Mouse (Mus musculus) adrenal gland, adult 2 months (tissue): ENCODE results near the gene Fam81a. TPM values are rescaled to one million over a fixed set of nuclear protein-coding genes. Genes with fewer than 3 reads are reported as not detected.

ENCODE experiments used
- DNase-seq: peaks from one replicate; pipeline ENCODE4 v3.0.0; 2021
- long read RNA-seq: library from polyadenylated mRNA; stranded (forward); transcript quantifications from one replicate; pipeline ENCODE4 v2.0.0, GENCODE M21; 2021
- polyA plus RNA-seq: library from polyadenylated mRNA; depleted of rRNA; stranded (reverse); fragments of >200 nt; gene quantifications from 2 replicates; pipeline ENCODE4 v1.2.3, GENCODE M21; 2012; rRNA removed
- total RNA-seq, 2 experiments: library from RNA; stranded (reverse); gene quantifications; 2 replicates each; pipeline ENCODE4 v1.2.3; 2021

The Fam81a gene
- total RNA-seq (1 to 10 TPM; 2.0 to 4.3 TPM), polyA plus RNA-seq (0.30 and 0.48 TPM in 2 replicates)
- long read RNA-seq, partial matches to known transcripts, result 0 of 1 reads
- long read RNA-seq, other reads (novel, unspliced or antisense), result 0 of 1 reads

DNA sequence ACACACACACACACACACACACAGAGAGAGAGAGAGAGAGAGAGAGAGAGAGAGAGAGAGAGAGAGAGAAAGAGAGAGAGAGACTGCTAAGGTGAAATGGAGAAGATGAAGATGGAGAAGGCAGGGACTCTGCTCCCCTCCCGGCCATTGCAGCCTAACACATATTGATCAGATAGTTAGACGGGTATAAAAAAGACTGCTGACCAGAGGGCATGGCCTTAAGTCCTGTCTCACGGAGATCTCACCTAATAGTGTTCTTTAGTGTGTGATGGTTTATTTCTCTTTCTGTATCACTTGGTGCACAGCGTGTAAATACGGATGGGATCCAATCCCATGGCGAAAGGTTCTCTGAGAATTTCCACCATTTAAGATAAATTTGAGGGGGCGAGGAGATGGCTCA is at the start of gene Fam81a:
Gene Fam81a, minus strand, starts transcription at position 101 of the 400 bp plus-strand sequence.
- no peak for DNase-seq

- DNase-seq, result no peak
Measured at GRCm38 (mm10) chr9:70182639-70183038, 40.3 kb upstream of the Fam81a start.

GRCm38 (mm10) chr9:70181719-70182118 is 39.4 kb upstream of the Fam81a start:
- DNase-seq, result no peak

DNA sequence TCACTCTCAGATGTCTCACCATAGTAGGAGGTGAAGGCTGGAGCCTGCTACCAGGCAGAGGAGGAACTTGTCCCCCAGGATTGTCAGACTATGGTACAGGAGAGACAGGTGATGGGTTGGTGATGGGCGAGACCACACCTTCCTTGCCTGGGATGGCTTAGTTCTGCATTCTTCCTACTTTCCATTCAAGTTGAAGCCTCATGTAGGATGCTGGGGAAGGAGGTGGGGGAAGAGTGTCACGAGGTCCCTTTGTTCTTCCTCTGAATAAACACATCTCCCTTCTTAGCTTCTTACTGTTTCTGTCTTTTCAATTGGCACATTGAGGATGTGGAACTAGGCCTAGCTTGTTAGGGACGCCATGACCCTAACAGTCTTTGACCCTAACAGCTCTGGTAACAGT is 33.9 kb upstream of the Fam81a start:
- no peak for DNase-seq

DNA sequence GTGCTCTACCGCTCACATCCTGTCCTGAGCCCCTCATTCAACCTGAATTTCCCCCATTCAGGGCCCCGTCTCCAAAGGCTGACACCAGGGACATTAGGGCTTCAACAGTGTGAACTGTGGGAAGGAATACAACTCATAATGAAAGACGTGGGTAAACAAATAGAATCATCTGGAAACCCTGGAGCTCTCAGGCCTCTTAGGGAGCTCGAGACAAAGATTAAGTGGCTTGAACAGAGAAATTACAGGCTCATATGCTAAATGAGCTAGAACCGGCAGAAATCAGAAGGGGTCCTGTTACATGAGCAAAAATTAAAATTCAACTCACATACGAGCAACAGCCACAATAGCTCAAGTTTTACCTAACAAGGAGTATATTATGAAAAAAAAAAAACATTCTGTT is 32.5 kb upstream of the Fam81a start:
- no peak for DNase-seq

DNA sequence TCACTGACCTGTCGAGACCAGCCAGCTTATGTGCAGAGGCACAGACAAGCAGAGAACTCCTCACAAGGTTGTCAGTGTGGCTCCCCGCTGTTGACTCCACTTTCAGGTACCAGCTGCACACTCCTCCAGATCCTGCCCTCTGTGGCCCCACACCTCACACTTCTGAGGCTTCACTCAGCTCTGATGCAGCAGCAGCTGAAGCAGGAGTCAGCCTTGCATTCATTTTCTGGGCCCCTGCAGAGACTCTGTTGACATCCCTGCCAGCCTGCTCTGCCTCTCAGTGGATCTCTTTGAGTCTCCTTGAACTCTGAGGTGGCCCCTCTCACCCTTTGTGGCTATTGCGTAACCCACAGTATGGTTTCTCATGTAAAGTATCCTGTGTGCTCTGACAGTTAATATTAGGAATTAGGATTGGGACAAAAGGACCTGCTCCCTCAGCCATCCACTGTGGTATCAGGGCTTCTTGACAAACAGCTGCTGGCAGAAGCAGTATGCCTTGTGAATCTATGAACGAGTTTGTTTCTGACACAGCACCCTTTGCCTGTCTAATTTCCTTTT is 32.0 kb upstream of the Fam81a start:
- DNase-seq, result no peak

GRCm38 (mm10) chr9:70168973-70169372 is 26.6 kb upstream of the Fam81a start:
- DNase-seq, result no peak

GRCm38 (mm10) chr9:70160071-70160470 is 17.7 kb upstream of the Fam81a start:
- no peak for DNase-seq

GRCm38 (mm10) chr9:70147618-70148017 is 5.3 kb upstream of the Fam81a start:
- DNase-seq, result no peak

- no peak for DNase-seq
Measured at GRCm38 (mm10) chr9:70145426-70145825, 3.1 kb upstream of the Fam81a start.

DNA sequence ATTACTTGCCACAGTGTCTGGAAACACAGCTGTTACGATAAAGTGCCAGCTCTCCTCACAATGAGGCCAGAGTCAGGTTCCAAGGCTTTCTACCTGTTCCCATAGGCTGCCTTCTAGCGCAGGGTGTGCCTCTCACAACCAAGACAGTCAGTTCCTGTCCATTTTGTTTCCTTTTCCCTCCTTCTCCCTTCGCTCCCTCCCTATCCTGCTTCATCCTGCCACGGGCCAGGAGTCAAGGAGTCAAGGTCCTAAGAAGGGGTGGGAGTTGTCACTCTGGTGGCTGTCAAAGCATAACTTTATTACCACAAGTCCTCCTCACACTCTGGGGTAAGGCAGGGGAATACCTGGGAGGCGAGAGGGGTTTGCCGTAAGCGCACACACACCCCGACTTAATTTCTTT is 966 bp upstream of the Fam81a start:
- DNase-seq, result no peak

DNA sequence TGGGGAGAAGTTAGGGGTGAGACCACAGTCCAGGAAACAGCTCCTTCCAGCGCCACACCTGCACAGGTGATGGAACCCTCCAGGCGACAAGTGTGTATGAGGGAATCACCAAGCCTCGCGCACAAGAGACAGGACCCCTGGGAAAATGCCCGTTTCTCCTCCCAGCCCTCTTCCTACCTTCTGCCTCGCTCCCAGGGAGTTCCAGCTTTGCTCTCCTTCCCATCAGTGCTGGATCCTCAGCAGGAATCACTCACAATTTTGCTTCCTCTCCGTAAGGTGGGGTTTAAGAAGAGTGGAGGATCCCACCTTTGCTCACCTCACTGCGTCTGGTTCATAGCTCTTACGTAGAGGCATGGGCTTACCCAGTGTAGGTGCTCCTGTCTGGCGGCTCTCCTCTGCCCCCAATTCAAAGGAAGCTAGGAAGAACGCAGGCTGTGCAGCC is 454 bp downstream of the Fam81a start:
- DNase-seq, result no peak

GRCm38 (mm10) chr9:70140871-70141796 is 1.2 kb downstream of the Fam81a start:
- DNase-seq, result peak; percentile 73

DNA sequence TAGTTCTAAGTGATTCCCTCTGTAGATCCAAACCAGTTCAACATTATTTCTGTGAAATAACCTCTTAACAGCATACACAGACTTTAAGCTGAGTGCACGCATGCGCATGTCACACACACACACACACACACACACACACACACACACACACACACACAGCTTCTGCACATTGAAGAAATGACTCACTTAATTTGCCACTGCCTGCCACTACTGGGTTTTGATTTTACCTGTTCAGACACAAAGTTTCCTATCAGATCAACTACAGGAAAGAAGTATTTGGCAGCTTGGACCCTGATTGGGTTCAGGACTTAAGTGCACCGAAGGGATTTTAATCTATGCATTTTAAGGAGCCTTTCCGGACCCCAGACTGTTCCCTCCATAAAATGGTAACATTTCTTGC is 2.0 kb downstream of the Fam81a start:
- DNase-seq, result no peak

DNA sequence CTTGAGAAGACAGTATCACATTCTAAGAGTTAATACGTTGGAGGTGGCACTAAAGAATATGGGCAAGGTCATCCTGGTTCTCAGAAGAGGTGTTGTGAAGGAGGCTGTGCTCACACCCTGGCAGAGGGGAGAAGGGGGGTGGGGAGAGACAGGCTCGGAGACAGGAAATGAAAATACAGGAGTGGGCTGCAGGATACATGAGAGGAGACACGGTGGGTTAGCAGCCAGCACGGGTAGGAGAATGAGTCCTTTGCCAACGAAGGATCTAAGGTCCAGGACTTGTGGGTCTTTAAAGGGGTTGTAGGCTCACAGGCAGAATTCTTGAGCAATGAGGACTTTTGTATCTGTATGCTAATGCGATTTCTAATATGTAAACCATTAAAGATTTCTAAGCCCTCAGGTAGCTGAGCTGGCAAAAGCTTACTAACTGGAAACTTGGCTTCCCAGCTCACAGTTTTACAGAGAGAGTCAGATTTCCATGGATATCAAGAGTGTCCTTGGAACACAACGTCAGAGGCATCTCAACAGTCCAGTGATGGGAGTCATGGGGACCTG is 3.0 kb downstream of the Fam81a start:
- DNase-seq, result peak; percentile 15

DNA sequence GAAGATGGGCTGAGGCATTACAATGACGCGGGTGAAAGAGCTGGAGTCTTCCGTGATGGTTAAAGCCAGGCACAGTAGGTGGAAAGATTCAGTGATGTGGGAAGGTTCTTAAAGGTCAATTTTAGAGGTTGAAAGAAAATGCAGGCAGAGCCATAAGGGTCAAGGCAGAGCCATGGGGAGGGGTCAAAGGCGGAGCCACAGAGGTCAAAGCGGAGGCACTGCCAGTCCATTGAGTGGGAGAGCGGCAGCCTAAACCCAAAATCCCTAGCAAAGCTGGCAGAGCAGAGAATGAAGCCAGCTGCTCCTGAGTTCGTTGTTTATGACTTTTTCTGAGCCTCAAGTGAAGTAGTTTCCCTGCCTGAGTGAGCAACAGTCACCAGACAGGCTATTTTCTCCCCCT is 3.8 kb downstream of the Fam81a start:
- no peak for DNase-seq

DNA sequence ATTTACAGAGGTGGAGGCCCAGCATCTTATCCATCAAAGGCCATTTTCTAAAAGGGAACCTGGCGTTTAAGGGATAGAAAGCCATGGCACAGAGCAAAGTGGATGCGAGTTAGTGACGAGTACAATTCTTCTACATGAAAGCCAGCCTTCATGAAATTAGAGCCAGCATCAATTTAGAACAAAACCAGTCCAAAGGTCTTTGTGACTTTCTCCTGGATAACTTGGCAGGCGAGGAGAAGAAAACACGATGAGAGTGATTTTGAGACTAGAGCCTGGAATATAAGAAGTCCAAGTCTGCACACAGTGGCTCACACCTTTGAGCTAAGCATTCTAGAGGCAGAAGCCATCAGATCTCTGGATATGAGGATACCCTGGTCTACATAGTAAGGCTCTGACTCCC is 4.4 kb downstream of the Fam81a start:
- DNase-seq, result no peak

- DNase-seq, result peak; percentile 14
Measured at GRCm38 (mm10) chr9:70135186-70135585, 7.2 kb downstream of the Fam81a start.

DNA sequence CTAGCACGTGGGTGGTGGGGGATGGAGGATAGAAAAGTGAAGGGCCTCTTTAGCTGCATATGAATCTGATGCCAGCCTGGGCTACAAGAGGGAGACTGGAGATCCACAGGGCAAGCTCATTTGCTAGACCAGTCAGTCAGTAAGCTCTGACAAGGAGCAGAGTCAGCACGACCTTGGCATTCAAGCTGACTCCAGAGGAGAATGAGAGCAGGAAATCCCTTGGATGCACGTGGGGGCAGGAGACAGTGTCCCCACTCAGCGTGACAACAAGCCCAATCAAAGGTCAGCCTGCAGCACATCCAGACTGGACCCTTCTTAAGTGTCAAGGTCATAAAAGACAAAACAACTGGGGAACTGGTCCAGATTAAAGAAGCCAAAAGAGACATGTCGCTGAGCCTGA is 7.6 kb downstream of the Fam81a start:
- DNase-seq, result peak; percentile 62

GRCm38 (mm10) chr9:70134215-70134614 is 8.1 kb downstream of the Fam81a start:
- DNase-seq, result no peak

GRCm38 (mm10) chr9:70130786-70131185 is 11.6 kb downstream of the Fam81a start:
- no peak for DNase-seq

GRCm38 (mm10) chr9:70111869-70112286 is 30.5 kb downstream of the Fam81a start:
- no peak for DNase-seq

DNA sequence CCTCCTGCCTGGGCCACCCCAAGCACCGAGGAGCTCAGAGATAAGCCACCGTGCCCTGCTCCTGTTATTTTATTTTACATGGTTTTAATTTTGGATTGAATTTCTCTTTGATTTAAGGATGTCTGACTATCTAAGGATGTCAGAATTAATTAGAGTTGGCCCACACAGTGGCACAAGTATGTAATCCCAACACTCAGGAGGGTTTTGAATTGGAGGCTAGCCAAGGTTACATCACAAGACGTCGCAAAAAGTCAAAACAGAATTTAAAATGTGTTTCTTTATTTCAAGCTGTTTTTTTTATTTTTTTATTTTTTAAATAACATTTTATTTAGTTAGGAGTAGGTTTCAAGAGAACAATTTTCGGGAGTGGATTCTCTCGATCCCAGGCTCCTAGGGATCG is 31.5 kb downstream of the Fam81a start:
- no peak for DNase-seq
